Mouse (Mus musculus) MEL-GATA-1-ER (cell line): Measurements from ENCODE around the gene Card19.

Experiments
- DNase-seq: peaks from one replicate; pipeline ENCODE4 v3.0.0-alpha.2; 2012; ENCODE audit warnings: low read depth; ENCODE audit errors: extremely low read depth

Card19 gene

DNA sequence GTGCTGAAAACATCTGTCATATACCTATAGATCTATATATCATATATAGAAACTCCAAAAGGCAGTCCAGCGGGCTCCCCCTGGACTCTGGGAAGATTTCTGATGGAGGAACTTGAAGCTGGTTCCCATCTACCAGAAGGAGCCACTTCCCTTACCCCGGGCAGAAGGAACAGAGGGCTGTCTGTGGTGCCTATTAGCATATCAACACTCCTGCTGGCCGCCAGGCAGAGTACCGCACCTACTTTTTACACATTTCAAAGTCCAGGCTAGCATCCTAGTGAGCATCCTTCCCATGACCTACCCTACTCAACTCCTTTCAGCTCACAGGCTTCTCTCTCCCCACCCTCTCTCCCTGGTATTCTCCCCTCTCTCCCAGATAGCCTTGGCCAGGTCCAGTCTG lies 9.8 kb upstream of the Card19 start:
- DNase-seq, result no peak

DNA sequence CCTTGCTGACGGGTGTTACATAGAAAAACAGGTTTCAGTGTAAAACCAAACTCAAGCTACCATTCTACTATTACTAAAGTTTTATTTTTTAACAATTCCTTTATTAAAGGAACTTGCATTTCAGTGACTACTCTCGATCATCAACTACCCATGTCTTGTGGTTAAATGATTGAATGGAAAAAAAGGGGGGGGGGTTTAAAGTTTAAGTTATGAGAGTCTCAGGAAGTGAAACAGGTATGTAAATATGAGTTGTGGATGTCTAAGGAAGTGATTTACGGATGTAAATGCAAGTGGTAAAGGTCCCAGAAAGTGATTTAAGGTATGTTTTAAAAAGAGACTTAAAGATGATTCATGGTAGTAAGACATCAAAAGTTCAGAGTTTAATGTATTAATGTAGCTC lies 9.3 kb upstream of the Card19 start:
- no peak for DNase-seq

DNA sequence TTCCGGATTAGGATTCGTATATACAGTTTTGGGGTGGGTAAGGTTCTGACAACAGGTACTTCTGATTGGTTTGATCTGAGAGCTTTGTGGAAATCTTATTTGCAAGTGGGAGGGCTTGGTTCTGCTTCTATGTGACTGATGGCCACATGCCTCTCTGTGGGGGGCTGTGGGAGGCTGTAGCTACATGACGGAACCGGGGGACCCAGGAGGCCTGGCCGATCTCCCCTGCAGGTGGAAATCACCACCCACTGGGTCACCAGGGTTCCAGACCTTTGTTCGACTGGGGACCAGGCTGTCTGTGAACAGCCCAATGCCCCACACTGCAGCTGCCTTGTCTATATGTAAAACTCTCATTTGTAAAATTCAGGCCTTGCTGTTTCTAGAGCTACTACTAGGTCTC lies 8.9 kb upstream of the Card19 start:
- no peak for DNase-seq

DNA sequence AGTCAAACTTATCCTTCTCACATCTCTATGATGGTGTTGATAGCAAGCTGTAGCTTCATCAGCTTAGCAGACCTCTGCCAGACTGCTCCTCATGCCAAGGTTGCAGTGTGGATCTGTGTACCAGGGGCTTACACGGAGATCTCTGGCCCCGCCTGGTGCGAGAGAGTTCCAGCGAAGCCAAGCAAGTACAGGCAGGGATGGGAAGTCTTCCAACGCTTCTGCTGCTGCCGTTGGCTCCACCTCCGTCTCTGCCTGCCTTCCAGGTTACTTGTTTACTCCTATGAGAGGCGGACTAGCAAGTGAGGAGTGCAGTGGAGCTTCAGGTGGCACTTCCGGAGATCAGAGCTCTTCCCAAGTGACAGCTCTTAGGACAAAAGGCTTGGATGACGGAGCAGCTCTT lies 8.5 kb upstream of the Card19 start:
- DNase-seq, result no peak

DNA sequence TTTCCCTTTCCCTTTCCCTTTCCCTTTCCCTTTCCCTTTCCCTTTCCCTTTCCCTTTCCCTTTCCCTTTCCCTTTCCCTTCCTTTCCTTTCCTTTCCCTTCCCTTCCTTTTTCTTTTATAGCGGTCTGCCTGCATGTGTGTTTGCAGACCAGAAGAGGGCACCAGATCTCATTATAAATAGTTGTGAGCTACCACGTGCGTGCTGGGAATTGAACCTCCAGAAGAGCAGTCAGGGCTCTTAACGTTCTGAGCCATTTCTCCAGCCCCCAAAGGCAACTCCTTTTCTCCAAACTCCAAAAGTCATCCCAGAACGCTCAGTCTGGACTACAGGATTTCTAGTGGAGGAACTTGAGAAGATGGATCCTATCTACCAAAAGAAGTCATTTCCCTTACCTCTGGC lies 5.1 kb upstream of the Card19 start:
- no peak for DNase-seq

DNA sequence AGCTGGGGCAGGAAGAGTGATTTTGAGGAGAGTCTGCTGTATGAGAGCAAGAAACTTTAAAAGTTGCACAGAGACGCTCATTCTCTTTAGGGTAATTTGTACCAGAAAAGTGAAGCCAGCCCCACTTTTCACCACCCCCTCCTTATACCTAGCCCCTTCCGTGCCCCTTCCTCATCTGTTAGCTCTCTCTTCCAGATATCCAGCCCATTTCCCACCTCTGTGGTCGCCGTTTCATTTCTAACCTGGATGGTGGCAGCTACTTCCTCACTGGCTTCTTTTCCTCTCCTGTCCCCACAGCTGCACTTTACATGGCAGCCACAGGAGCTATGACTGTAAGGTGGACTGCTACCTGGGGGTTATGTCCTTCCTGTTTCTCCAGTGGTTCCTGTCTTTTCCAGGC lies 3.5 kb upstream of the Card19 start:
- no peak for DNase-seq

DNA sequence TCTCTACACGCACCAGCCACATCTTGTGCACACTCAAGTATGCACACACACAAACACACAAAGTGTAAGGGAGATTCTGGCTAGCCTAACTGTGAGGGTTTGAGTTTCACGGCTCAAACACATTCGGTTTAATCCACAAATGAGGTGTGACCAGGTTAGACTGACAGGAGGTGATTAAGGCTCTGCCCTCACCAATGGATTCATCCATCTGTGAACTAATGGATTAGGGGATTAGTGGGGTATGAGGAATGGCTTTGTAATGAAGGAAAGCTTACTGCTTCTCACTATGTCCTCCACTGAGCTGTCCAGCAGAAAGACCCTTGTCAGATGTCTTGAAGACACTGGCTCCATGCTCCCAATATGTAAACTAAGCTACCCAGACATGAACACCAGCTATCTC lies 2.8 kb upstream of the Card19 start:
- no peak for DNase-seq

DNA sequence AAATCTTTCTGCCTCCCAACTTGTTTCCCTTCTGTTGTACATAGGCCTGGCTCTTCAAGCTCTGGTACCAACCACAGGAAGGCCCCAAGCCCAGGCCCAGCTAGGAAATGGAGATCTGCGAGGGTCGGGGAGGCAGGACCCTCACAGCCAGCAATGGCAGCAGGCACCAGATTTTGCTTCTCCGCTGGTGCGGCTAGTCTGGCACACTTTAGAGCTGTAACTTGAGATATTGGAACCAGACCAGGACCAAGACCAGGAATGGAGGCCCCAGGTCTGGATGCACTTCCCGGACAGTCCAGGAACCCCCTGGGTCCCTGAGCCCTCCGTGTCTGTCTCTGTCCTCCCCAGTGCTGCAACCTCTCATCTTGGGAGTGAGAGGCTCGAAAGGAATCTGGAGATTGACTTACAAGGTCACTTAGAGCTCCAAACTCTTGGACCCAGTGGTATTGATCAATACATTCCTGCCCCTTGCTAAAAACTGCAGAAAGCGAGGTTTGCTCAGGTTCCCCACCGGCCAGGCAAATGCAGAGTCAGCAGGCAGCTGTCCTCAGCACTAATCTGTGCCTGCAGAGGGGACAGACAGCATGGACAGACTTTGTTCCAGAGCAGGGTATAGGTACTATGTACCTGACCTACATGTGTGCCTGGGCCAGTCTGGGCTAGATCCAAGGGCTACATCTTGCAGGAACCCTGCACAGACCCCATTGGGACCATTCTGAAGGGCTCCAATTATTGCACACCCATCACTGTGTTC lies 1.1 kb upstream of the Card19 start:
- no peak for DNase-seq

DNA sequence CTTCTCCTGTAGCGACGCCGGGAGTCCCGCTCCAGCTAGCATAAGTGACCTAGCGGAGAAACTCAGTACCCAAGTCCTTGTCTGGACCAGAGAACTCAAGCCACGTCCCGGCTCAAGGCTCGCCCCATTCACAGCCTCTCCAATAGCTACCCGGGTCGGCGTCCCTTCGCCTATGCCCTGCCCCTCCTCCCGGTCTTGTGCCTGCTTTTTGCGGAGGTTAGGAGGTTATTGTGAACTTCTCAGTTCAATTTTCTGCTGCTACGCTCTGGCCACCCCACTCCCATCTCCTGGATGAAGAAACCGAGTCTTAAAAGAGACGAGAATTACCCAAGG lies 349 bp upstream of the Card19 start:
- DNase-seq, result no peak

DNA sequence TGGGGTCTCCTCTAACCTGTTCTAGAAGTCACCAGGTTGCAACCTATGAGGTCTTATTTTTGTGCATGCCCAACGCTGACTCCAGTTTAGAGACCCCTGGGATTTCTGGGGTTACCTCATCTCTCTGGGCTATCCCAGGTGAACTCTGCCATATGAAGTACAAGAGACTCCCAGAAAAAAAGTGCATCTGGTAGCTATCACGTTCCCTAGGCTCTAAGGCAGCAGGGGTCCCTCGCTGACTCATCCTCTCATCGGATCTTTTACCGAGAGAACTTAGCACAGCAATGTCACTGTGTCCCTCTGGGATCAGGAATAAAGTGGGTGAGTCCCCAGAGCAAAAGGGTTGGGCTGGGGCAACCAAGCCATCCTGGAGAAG lies 721 bp downstream of the Card19 start:
- no peak for DNase-seq

DNA sequence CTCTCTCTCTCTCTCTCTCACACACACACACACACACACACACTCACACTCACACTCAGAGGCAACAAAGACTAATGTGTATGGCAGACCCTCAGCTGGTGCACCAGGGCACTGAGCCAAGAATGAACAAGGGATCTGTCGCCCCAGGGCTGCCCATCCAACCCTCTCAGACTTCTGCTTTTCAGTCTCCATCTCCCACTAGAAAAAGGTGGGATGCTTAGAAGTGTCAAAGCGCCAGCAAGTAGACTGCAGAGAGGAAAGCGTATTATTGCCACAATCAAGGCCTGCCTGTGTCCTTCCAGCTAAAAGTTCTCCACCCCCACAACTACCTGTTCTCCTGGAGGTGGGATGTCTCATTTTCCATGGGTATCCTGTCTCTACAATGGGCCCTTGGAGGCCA lies 1.4 kb downstream of the Card19 start:
- DNase-seq, result peak; percentile 30

DNA sequence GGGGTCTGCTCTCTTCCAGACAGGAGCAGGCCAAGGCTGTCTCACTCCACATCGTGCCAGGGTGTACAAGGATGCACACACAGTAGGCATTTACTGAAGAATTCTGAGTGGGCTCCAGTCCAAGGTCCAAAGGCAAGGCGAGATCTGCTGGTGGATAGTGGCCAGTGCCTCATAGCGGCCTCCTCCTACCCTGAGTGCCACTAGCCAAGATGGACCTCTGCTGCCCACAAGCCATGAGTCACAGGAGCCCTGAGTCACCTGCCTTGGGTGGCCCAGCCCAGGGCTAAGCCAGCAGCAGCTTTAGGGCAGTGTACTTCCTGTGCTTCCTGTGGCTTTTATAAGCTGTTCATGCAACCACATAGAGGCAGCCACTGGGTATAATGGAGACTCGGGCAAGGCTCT lies 2.3 kb downstream of the Card19 start:
- no peak for DNase-seq

DNA sequence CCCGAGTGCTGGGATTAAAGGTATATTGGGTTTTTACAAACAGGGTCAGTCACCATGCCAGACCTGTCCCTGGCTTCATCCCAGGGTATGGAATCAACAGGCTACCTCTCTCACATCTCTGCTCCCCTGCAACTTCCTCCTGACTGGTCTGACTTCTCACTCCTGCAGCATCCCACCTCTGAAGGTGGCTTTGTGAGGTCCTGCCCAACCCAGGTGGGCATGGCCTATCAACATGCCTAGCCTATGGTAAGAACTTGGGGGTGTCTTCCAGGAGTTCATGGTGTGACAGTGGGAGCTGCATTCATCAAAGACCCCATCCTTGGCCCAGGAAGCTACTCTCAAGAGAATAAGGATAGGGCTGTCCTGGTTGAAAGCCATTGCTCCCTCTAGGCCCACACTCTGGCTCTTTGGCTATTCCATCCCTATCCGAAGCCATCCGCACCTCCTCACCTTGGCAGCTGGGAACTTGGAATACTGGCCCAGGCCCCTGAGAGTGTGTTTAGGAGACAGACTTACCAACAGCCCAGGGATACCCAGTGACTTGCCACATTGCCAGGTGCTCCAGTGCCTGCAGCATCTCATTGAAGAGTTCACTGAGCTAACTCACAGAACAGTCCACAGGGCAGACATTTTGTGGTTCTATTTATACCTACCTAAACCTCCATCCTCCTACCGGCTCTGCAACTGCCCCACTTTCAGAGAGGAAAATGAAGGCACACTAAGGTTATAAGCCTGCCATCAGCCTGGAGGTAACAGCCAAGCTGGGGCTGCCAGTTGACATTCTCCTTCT lies 2.9 kb downstream of the Card19 start:
- no peak for DNase-seq

DNA sequence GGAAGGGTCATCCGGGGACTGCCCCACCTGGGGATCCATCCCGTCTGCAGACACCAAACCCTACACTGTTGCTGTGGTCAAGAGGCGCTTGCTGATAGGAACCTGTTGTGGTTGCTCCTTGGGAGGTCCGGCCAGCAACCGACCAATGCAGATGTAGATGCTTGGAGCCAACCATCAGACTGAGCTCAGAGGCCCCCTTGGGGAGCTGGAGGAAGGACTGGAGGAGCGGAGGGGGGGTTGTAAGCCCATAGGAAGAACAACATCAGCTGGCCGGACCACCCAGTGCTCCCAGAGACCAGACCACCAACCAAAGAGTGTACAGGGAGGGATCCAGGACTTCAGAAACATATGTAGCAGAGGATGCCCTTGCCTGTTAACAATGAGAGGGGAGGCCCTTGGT lies 6.5 kb downstream of the Card19 start:
- no peak for DNase-seq

DNA sequence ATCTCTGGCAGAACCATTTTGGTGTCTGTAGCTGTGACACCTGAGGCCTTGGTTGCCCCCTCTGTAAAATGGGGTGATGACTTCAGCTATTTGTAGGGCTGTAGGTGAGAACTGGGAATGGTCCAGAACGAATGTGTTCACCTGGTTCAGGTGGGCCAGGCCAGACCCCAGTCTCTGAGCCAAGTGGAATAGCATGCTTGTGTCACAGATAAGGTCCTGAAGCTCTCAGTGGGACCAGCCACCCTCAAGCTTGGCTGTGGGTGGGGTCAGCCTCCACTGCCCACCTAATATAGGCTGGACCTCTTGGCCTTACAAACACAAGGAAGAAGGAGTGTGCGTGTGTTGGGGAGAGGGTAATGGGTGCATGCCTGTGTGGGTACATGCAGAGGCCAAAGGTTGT lies 9.5 kb downstream of the Card19 start:
- no peak for DNase-seq

DNA sequence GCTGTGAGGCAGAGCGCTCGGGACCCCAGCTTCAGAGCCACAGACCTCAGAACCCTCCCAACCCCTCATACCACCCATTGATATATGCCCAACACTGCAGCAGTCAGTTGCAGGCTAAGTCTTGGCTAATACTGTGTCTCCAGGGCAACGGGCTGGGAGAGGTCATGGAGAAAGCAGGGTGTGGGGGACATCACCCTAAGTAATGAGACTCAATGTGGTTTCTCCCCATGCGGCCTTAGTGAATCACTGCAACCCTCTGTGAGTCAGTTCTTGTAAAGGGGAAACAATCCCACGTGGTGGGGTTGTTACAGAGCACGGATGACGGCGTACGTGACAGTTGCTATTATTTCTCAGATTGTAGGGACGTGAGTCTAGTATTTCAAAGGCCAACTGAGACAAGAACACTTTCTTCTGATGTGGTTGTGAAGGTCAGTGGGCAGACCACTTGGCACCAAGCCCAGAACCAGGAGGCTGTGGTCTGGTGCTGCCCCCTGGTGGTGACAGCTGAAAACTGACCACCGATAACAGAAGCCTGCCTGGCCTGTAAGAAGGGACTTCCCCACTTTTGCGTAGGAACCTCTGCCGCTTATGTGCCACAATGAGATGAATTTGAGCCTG lies 10.3 kb downstream of the Card19 start:
- peak; percentile 43 for DNase-seq

DNA sequence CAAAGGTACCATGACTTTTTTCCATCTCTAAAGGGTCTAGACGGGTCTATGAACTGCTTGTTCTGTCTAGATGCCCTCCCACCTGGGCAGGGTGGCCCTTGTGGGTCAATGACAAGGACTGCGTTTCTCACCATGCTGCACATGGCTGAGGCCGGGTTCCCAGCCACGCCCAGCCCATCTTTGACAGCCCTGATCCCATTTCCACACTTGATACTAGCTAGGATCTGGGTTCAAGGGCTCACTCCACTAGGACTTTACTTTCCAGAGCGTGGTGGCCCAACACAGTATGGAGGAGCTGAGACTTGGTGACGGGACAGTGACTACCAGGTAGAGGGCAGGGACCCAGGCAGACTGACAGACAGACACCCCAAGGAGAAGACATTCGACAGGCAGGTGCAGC lies 13.3 kb downstream of the Card19 start:
- DNase-seq, result no peak

DNA sequence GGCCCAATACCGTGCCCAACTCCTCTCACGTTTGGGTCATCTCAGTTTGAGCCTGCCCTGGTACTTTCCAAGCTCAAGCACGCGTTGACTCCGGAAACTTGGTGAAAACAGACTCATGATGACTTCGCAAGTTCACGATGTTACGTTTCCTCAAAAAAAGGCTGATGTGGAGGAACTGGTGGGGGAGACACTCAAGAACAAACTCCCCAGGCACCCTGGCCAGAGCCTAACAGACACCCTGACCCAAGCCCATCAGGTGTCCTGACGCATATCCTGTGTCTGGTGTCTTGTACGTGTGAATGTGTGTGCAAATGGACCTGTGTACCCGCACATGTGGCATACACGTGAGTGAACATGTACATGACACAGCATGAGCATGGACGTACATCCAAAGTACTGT lies 15.1 kb downstream of the Card19 start:
- DNase-seq, result no peak

DNA sequence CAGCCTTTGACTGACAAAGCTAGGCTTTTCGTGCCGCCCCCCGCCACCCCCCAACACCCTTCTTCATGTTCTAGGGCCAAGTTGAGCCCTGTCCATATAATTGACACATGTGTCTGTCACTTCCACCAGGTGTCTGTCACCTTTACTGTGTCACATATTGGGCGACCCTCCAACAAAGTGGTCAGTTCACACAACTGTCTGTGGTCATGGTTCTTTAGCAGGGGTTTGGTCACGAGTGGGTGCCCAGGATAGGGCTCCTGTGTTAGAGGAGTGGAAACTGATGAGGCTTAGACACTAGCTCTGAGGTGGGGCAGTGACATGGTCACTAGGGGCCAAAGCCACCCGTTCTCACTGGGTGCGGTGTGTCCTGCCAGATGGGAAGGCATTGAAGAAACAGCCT lies 15.9 kb downstream of the Card19 start:
- no peak for DNase-seq

DNA sequence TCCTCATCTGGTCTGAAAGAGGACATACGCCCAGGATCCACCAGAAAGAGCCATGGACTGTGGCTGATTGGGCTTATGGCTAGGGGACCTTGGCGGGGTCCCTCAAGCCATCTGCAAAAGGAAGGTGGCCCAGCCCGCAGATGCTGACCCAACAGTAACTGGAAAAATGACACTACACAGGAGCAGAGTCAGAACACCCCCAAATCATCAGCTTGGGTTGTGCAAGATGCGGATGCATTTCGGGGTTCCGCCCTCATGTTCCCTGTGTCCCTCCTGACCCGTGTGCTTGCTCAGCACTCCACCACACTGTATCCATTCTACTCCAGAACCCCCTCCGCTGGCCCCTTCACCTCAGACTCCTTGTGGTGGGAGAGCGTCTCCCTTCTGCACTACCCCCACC lies 17.1 kb downstream of the Card19 start:
- DNase-seq, result no peak

DNA sequence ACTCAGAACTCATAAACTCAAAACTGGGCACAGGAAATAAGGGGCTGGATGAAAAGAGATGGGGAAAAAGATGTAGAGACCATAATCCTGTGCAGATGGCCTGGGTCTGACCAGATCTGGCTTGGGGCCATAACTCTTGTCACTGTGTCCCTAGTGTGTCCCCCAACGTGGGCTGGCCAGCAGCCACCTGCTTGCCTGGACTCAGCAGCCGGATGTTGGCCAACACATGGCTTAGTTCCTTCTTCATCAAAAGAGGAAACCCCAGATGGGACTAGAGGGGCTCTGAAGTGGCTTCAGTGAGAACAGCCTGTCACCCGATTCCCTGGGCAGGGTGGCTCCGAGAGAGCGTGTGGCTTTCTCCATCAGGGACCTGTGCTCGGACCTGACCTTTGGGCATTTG lies 19.1 kb downstream of the Card19 start:
- DNase-seq, result no peak

DNA sequence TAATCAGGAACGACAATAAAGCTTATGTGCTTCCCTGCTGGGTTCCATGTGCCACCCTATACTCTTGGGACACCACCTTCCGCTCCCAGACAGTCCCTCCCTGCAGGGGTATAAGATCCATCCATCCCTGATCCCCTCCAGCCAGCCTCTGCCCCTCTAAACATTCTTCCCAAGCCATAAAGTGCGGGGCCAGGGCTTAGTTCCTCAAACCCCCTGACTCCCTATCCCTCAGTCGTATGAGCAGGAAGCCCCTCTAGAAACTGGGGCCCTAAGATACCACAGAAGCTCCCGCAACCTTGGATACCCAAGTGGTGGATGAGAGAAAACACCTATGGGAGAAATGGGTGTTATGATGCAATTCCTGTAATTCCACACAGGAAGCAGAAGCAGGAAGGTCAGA lies 19.6 kb downstream of the Card19 start:
- DNase-seq, result no peak

DNA sequence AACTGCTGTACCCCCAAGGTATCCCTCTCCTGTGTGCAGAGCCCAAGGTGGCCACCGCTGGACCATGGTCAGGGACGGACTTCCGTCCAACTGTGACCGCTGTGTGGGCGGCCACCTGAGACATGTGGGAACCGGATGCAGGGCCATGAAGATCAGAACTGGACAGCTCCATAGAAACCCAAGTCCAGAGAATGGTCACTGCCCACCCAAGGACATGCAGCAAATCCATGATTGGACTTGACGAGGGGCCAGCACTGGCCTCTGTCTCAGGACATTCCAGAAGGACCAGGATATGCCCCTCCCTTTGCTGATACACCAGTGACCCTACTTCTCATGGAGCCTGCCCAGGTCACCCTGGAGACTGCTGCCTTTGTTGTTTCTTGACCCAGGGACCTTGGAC lies 20.2 kb downstream of the Card19 start:
- no peak for DNase-seq
